Mouse (Mus musculus) kidney, adult 2 months (tissue): ENCODE data around the gene Csnk1g1.

Source experiments
- CTCF ChIP-seq: fragments of 200-500 bp; conservative IDR thresholded peaks from 2 replicates; pipeline ENCODE4 v1.5.1; 2011; ENCODE audit warnings: low read depth, mild to moderate bottlenecking, control low read depth, low read length, moderate library complexity, mixed read lengths; ENCODE audit not compliant: insufficient read depth, insufficient read length
- POLR2A ChIP-seq: fragments of 200-500 bp; IDR thresholded peaks from one replicate; pipeline ENCODE4 v1.6.1; 2011; ENCODE audit warnings: low read depth, low read length, control low read depth

GRCm38 (mm10) chr9:66063446-66063845, 154.7 kb downstream of the Csnk1g1 start:
- no peak for TF ChIP-seq CTCF
- TF ChIP-seq POLR2A, result no peak
